Mouse (Mus musculus) kidney, embryonic 14.5 days (tissue): ENCODE measurements around the gene Trappc3. TPM values are rescaled to one million over a fixed set of nuclear protein-coding genes. Genes with fewer than 3 reads are reported as not detected.

Experiments
- ATAC-seq: fragments of 200-750 bp; cut with Nextera tagmentation; 2 replicates; pipeline ENCODE4 v1.8.0; 2017; ENCODE audit warnings: moderate number of reproducible peaks, mild to moderate bottlenecking, moderate TSS enrichment, moderate library complexity; ENCODE audit not compliant: low FRiP score, low TSS enrichment
- H3K27ac ChIP-seq: fragments of 300-500 bp; sonication (generic); 2 replicates; pipeline ENCODE4 v1.5.1; 2014; ENCODE audit warnings: low read depth, mild to moderate bottlenecking, low read length, moderate library complexity, mixed read lengths
- H3K27me3 ChIP-seq: fragments of 300-500 bp; sonication (generic); 2 replicates; pipeline ENCODE4 v1.6.1; 2014; ENCODE audit warnings: mild to moderate bottlenecking, low read length; ENCODE audit not compliant: control insufficient read depth, insufficient read depth
- H3K36me3 ChIP-seq: fragments of 300-500 bp; sonication (generic); 2 replicates; pipeline ENCODE4 v1.6.1; 2014; ENCODE audit warnings: low read length, mixed read lengths; ENCODE audit not compliant: control insufficient read depth, insufficient read depth
- H3K4me1 ChIP-seq: fragments of 300-500 bp; sonication (generic); 2 replicates; pipeline ENCODE4 v1.6.1; 2014; ENCODE audit warnings: low read length, mixed read lengths; ENCODE audit not compliant: control insufficient read depth, insufficient read depth
- H3K4me2 ChIP-seq: fragments of 300-500 bp; sonication (generic); replicated peaks from 2 replicates; pipeline ENCODE4 v1.6.1; 2014; ENCODE audit warnings: low read depth, mild to moderate bottlenecking, low read length
- H3K4me3 ChIP-seq: fragments of 300-500 bp; sonication (generic); 2 replicates; pipeline ENCODE4 v1.5.1; 2014; ENCODE audit warnings: mild to moderate bottlenecking, low read length
- H3K9ac ChIP-seq: fragments of 300-500 bp; sonication (generic); 2 replicates; pipeline ENCODE4 v1.6.1; 2014; ENCODE audit warnings: low read depth, mild to moderate bottlenecking, low read length, moderate library complexity
- H3K9me3 ChIP-seq: fragments of 300-500 bp; sonication (generic); 2 replicates; pipeline ENCODE4 v1.6.1; 2016; ENCODE audit warnings: low read length; ENCODE audit not compliant: control insufficient read depth
- WGBS: fragments of 180-500 bp; shearing (Covaris S2); extraction: QIAGEN DNeasy Blood & Tissue Kit; methylation state at CpG from one replicate; pipeline ENCODE4 v1.1.7; 2014; 5-methylcytosine and 5-hydroxymethylcytosine counted together
- polyA plus RNA-seq: library from polyadenylated mRNA; unstranded; fragments of >200 nt; fragmentation: Nextera tagmentation; extraction: Ambion mirVana; gene quantifications from 2 replicates; pipeline ENCODE4 v1.2.1, GENCODE M21; 2014

The Trappc3 gene
- polyA plus RNA-seq, 1 experiment from 2014 or later = 19.7 TPM

DNA sequence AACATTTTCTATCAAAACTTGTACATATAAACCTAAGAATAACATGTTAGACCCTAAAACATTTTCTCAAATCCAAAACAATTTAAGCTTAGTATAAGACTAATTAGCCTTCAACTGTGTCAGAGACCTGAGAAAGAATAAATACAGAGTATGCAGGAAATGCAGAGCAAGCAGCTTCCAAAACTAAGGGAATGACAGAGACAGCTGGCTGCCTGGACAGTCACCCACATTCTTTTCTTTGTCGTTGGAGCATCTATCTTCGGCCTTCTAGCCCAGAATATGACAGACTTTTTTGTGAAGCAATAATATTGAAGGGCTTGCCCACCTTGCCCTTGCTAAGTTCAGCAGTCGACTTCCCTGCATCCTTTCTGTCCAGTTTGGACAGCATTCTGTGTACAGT is 7.2 kb downstream of the Trappc3 start:
- Histone ChIP-seq H3K27ac (no peak overlapping the region), H3K36me3 (peaks cover 13% of the 10 kb centered on the region), H3K9ac (no peak overlapping the region), H3K27me3 (no peaks in the 10 kb centered on the region), H3K4me3 (no peak overlapping the region), H3K9me3 (no peaks in the 10 kb centered on the region), H3K4me1 (no peaks in the 10 kb centered on the region), H3K4me2 (no peak overlapping the region)
- 83% methylated on average over 3 of the region's 3 CpGs for WGBS
- ATAC-seq = no peak

DNA sequence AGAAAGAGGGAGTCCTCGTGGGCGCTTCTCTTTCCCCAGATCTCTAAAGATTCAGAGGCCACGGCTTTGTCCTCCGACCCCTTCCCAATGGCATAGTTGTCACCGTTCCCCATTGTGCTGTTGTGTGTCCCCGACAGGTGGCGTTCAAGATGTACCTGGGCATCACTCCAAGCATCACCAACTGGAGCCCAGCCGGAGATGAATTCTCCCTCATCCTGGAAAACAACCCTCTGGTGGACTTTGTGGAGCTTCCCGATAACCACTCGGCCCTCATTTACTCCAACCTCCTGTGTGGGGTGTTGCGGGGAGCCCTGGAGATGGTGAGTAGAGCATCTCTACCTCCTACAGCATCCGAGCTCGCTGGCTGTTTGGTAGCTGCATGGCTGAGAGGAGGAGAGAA is 11.6 kb downstream of the Trappc3 start:
- H3K4me2 ChIP-seq = no peak overlapping the region
- H3K4me1 ChIP-seq = 0 out of 2 replicates have a peak, but pooled peaks cover 6% of the 10 kb centered on the region
- H3K9ac ChIP-seq = no peak overlapping the region
- WGBS = 75% methylated on average over 13 of the region's 13 CpGs
- peaks cover 19% of the 10 kb centered on the region for H3K36me3 ChIP-seq
- no peak overlapping the region for H3K4me3 ChIP-seq
- no peaks in the 10 kb centered on the region for H3K27me3 ChIP-seq
- no peaks in the 10 kb centered on the region for H3K9me3 ChIP-seq
- no peak for ATAC-seq
- H3K27ac ChIP-seq = no peak overlapping the region

DNA sequence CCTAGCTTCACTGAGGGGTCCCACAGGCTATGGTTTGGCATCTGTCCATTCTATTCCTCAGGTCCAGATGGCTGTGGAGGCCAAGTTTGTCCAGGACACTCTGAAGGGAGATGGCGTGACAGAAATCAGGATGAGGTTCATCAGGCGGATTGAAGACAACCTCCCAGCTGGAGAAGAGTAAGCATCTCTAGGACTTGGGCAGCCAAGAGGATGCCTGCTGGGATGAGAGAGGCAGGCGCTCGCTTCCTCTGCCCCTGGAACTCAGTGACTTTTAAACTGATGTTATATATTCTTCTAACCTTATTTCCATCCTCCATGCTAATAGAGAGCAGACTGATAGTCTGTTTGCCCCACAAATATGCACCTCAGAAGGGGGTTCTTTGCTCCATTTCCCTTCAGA is 13.0 kb downstream of the Trappc3 start:
- 96% methylated on average over 4 of the region's 4 CpGs for WGBS
- Histone ChIP-seq H3K4me1 (0 out of 2 replicates have a peak, but pooled peaks cover 6% of the 10 kb centered on the region), H3K9ac (no peak overlapping the region), H3K27me3 (no peaks in the 10 kb centered on the region), H3K27ac (no peak overlapping the region), H3K36me3 (peaks cover 19% of the 10 kb centered on the region), H3K4me3 (no peak overlapping the region), H3K9me3 (no peaks in the 10 kb centered on the region), H3K4me2 (no peak overlapping the region)
- no peak for ATAC-seq

DNA sequence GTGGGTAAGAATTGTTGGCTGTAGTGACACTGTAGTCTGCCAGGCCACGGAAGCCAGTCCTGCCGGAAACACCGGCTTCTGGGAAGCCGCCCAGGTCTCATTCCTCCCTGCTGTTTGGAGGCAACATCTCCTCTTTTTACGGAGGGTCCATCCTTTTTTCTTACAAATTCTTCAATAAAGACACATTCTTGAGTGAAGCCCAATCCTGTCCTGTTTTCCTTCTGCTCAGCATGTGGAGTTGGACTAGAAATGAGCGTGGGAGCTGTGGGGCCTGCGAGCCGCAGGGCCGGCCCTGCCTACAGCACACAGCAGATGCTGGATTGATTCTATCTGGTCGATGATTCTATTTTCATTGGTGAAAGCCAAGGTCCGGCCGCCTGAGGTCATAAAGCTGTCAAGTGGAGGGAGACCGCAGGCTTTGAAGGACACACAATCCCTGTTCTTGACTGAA is 13.6 kb downstream of the Trappc3 start:
- Histone ChIP-seq H3K4me3 (no peak overlapping the region), H3K27me3 (no peaks in the 10 kb centered on the region), H3K36me3 (peaks cover 19% of the 10 kb centered on the region), H3K9me3 (no peaks in the 10 kb centered on the region), H3K4me1 (0 out of 2 replicates have a peak, but pooled peaks cover 6% of the 10 kb centered on the region), H3K9ac (no peak overlapping the region), H3K27ac (no peak overlapping the region), H3K4me2 (no peak overlapping the region)
- WGBS = 53% methylated on average over 13 of the region's 13 CpGs
- peak; percentile 53 for ATAC-seq

DNA sequence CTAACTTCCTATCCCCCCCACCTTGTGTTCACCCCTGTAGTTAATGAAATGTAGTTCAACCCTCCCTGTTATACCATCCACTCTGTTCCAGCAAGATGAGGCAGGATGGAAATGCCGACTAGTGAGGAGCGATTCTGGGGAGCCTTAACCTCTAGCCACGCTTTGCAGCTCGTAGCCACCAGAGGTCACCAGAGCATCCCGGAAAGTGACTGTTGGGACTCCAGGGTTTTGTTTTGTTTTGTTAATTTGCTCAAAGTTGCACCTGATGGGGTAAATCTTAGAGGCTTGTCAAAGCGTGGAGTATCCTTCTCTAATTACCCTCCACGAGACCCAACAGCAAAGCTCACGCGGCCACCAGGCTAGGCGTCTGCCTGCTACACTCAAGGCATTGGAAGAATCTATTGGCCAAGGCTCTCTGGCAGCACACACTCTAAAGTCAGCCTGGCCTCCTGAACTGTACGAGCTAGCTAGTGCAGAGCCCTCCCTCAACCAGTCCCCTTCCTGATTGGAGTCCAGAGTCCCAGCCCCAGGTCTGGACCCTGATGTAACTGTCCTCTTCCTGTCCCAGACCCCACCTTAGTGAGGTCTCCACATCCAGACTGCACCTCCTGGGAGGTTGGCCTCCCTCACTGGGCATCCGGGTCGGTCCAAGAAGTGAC is 15.9 kb downstream of the Trappc3 start:
- WGBS = 5% methylated on average over 13 of the region's 13 CpGs
- Histone ChIP-seq H3K9ac (no peak overlapping the region), H3K27ac (0 out of 2 replicates have a peak overlapping the region, but pooled peaks have one; percentile 49), H3K4me3 (no peak overlapping the region), H3K4me2 (peak overlapping the region; percentile 24; the same call in 1 of the 2 replicates), H3K36me3 (peaks cover 16% of the 10 kb centered on the region), H3K9me3 (no peaks in the 10 kb centered on the region), H3K27me3 (no peaks in the 10 kb centered on the region), H3K4me1 (0 out of 2 replicates have a peak, but pooled peaks cover 6% of the 10 kb centered on the region)
- ATAC-seq = peak; percentile 54; the same call in 1 of the 2 replicates

DNA sequence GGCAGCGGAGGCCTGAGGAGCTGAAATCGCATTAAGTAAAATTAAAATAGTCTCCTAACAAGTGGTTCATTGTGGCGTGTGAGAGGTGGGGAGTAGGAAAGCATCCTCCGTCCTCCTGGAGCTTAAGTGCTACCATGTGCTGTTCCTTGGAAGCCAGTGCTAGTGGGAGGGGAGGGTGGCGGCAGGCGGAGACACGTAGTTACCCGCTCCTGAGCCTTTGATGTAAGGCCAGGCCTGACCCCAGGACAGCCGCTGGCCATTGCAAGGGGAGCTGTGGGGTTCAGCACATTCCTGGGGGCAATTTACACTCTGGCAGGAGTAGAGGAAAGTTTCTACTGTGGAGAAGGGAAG is 16.4 kb downstream of the Trappc3 start:
- Histone ChIP-seq H3K36me3 (peaks cover 12% of the 10 kb centered on the region), H3K4me3 (no peak overlapping the region), H3K4me1 (0 out of 2 replicates have a peak, but pooled peaks cover 6% of the 10 kb centered on the region), H3K27ac (0 out of 2 replicates have a peak overlapping the region, but pooled peaks have one; percentile 49), H3K27me3 (no peaks in the 10 kb centered on the region), H3K9me3 (no peaks in the 10 kb centered on the region), H3K9ac (no peak overlapping the region), H3K4me2 (no peak overlapping the region)
- 31% methylated on average over 9 of the region's 9 CpGs for WGBS
- peak; percentile 12; the same call in 1 of the 2 replicates for ATAC-seq

DNA sequence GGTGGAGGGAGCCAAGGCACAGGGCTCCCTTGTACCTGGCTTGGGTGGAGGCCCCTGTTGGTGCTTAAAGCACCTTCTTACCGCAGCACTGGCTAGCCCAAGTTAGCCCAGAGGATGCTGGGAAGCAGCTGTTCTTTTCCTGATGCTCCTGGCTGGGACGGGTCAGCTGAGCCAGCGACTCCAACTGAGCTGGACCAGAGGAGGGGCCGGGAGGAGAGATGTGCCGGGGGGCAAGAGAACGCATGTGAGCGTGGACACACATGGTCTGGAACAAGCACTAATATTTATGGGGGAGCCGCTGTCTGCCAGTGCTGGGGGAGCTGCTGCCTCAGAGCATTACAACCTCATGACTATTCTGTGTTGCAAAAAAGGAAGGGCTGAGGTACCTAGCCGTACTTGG is 16.8 kb downstream of the Trappc3 start:
- 0 out of 2 replicates have a peak, but pooled peaks cover under 1% of the 10 kb centered on the region for H3K27me3 ChIP-seq
- H3K4me3 ChIP-seq = no peak overlapping the region
- WGBS = 46% methylated on average over 9 of the region's 9 CpGs
- peaks cover 9% of the 10 kb centered on the region for H3K36me3 ChIP-seq
- H3K9me3 ChIP-seq = no peaks in the 10 kb centered on the region
- H3K27ac ChIP-seq = no peak overlapping the region
- H3K4me1 ChIP-seq = 0 out of 2 replicates have a peak, but pooled peaks cover 6% of the 10 kb centered on the region
- H3K9ac ChIP-seq = no peak overlapping the region
- ATAC-seq = no peak
- no peak overlapping the region for H3K4me2 ChIP-seq

DNA sequence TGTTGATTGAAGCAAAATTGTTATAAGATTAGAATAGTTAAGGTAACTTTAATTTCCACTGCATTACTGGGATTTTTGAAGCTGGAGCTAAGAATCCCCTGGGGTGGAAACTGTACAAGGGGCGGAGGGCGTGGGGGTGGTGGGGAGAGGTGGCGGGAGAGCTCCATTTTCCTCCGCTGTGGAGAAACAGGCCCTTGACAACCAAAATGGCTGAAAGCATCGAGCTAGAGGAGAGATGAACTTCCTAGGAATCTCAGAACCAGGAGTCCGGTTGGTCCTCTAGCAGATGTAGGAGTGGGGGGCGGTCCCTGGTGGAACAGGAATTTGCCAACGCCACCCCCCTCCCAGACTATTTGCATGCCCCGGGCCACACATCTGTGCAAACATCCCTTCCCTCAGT is 19.6 kb downstream of the Trappc3 start:
- WGBS = 70% methylated on average over 9 of the region's 9 CpGs
- no peak overlapping the region for H3K4me3 ChIP-seq
- no peak overlapping the region for H3K9ac ChIP-seq
- H3K9me3 ChIP-seq = no peaks in the 10 kb centered on the region
- no peak overlapping the region for H3K27ac ChIP-seq
- no peak overlapping the region for H3K4me2 ChIP-seq
- H3K36me3 ChIP-seq = no peaks in the 10 kb centered on the region
- H3K4me1 ChIP-seq = peaks cover 8% of the 10 kb centered on the region; the same call in 1 of the 2 replicates
- no peak for ATAC-seq
- peaks cover 22% of the 10 kb centered on the region for H3K27me3 ChIP-seq

DNA sequence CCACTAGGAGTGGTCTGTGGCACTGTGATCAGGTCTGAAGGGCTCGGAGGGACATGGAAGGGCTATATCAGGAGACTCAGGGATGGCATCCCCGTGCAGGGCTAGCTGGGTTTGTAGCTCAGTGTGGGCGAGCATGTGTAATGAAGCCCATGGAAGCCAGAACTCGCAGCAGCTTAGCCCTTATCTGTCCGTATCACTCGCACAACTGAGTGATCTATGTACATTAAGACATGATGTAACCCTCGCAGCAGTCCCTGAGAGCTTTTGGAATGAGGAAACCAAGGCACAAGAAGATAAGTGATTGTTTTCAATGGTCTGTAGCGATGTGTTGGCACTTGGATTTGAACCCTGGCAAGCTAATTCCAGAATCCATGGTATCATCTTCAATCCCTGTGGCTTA is 21.5 kb downstream of the Trappc3 start:
- no peaks in the 10 kb centered on the region for H3K9me3 ChIP-seq
- ATAC-seq = no peak
- WGBS = 86% methylated on average over 8 of the region's 8 CpGs
- no peak overlapping the region for H3K4me2 ChIP-seq
- H3K36me3 ChIP-seq = no peaks in the 10 kb centered on the region
- H3K27me3 ChIP-seq = peaks cover 37% of the 10 kb centered on the region
- H3K27ac ChIP-seq = no peak overlapping the region
- H3K4me3 ChIP-seq = no peak overlapping the region
- no peak overlapping the region for H3K9ac ChIP-seq
- peaks cover 2% of the 10 kb centered on the region; the same call in 1 of the 2 replicates for H3K4me1 ChIP-seq
